Mouse (Mus musculus) cerebellum, adult 2 months (tissue): ENCODE data around the gene Sh3pxd2b. TPM values are rescaled to one million over a fixed set of nuclear protein-coding genes. Genes with fewer than 3 reads are reported as not detected.

Experiments used
- DNase-seq, 2 experiments: peaks; one replicate each; pipeline ENCODE4 v3.0.0; 2021
- H3K27ac ChIP-seq: fragments of 200-500 bp; 2 replicates; pipeline ENCODE4 v1.5.1; 2012; ENCODE audit warnings: low read length, control low read depth, inconsistent platforms; ENCODE audit not compliant: insufficient read depth
- H3K27me3 ChIP-seq: fragments of 200-500 bp; 2 replicates; pipeline ENCODE4 v1.6.1; 2012; ENCODE audit warnings: inconsistent platforms, mild to moderate bottlenecking, low read length, moderate library complexity; ENCODE audit not compliant: control insufficient read depth, insufficient read depth
- H3K4me1 ChIP-seq: fragments of 200-500 bp; 2 replicates; pipeline ENCODE4 v1.6.1; 2011; ENCODE audit warnings: low read length; ENCODE audit not compliant: control insufficient read depth, insufficient read depth
- H3K4me3 ChIP-seq: fragments of 200-500 bp; replicated peaks from 2 replicates; pipeline ENCODE3; 2011; ENCODE audit warnings: mild to moderate bottlenecking, low read depth, low read length, control low read depth; ENCODE audit not compliant: insufficient read depth
- CTCF ChIP-seq: fragments of 200-500 bp; IDR thresholded peaks from 2 replicates; pipeline ENCODE4 v1.5.1; 2011; ENCODE audit warnings: low read depth, mild to moderate bottlenecking, control low read depth, low read length, moderate library complexity, borderline replicate concordance; ENCODE audit not compliant: insufficient read depth
- POLR2A ChIP-seq: fragments of 200-500 bp; IDR thresholded peaks from 2 replicates; pipeline ENCODE4 v1.6.1; 2011; ENCODE audit warnings: low read length, control low read depth, borderline replicate concordance; ENCODE audit not compliant: insufficient read depth
- WGBS: fragments of 180-500 bp; shearing (Covaris S2); methylation state at CpG from one replicate; pipeline ENCODE4 v1.1.7; 2018; 5-methylcytosine and 5-hydroxymethylcytosine counted together
- polyA plus RNA-seq: library from polyadenylated mRNA; depleted of rRNA; stranded (reverse); fragments of >200 nt; gene quantifications from 2 replicates; pipeline ENCODE4 v1.2.3, GENCODE M21; 2012

Gene Sh3pxd2b
- polyA plus RNA-seq, 1 experiment, result 9.1 TPM

DNA sequence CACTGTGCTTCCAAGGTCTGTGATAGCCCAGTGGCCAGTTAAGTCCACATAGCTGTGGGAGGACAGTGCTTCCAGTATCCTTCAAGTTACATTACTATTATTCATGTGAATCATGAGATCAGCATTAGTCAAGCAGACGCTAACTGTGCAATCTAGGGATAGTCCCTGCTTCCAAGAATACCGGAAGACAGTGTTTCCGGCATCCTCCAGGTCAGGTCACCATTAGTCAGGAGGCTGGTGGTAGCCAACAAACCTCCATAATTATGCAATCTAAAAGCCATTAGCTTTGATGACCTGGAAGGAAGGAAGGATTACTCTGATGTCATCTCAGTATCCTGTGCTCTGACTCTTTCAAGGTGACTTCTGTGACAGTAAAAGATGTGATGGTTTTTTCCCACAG is 57.1 kb downstream of the Sh3pxd2b start:
- 95% methylated on average over 3 of the region's 3 CpGs for WGBS

DNA sequence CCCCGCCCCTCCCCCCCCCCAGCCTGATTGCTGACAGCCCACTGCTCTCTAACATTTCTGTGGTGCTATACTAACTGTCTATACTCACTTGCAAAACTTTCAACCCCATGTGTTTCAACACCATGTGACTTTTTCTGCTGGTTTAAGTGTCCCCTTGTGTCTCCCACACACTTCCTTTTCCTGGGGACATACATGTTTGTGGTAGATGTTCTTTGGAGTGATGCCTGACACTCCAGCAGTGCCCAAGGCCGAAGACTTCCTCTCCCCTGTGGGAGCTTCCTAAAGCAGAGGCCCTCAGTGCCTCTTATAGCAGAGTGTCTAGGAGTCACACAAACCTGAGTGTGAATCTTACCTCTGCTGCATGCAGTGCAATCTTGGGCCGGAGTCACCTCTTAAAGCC is 60.2 kb downstream of the Sh3pxd2b start:
- H3K27ac ChIP-seq, result no peak overlapping the region
- H3K4me1 ChIP-seq, result no peaks in the 10 kb centered on the region
- WGBS, result 87% methylated on average over 3 of the region's 3 CpGs
- no peak overlapping the region for H3K4me3 ChIP-seq
- DNase-seq, result no peak
- H3K27me3 ChIP-seq, result no peaks in the 10 kb centered on the region
- no peak for TF ChIP-seq POLR2A
- TF ChIP-seq CTCF, result no peak

More for the DNA sequence above, 57.1 kb downstream of the Sh3pxd2b start:
- Histone ChIP-seq H3K27ac (no peak overlapping the region), H3K4me3 (no peak overlapping the region), H3K4me1 (no peaks in the 10 kb centered on the region), H3K27me3 (no peaks in the 10 kb centered on the region)
- TF ChIP-seq POLR2A (no peak), CTCF (no peak)
- DNase-seq, result no peak

- no peak for DNase-seq
These were observed 61.4 kb downstream of the Sh3pxd2b start for GRCm38 (mm10) chr11:32409052-32409451.

DNA sequence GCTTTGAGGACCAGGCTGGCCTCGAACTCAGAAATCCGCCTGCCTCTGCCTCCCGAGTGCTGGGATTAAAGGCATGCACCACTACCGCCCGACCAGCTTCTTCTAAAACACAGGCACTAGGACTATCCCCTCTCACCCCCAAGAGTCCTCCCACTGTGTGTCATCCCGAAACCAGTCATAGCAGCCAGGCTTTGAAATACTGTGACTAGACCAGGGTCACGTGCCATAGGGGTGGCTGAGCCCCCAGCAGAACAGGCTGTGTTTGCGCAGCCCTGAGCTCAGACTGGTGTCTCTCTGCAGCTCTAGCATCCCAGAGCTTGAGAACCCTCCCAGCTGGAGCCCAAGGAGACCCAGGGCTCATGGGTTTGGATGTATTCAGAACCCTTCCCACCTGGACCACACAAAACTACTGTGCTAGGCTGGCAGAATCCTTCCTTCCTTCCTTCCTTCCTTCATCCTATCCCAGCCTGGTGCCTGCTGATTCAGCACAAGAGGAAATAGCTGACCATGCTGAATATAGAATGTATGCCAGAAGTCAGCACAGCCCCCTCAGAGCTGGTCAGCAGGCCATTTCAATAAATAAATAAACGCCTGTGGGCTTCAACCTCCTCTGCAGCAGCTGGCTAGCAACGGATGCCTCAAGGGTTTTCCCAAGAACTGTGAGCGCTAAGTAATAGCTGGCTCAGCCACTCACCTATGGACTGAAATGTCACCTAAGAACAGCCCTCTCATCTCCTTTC is 62.4 kb downstream of the Sh3pxd2b start:
- 90% methylated on average over 11 of the region's 11 CpGs for WGBS
- no peak overlapping the region for H3K4me3 ChIP-seq
- no peaks in the 10 kb centered on the region for H3K27me3 ChIP-seq
- H3K27ac ChIP-seq, result no peak overlapping the region
- DNase-seq, result no peak
- no peaks in the 10 kb centered on the region for H3K4me1 ChIP-seq
- TF ChIP-seq POLR2A, result no peak
- no peak for TF ChIP-seq CTCF

More at GRCm38 (mm10) chr11:32409052-32409451, 61.4 kb downstream of the Sh3pxd2b start:
- TF ChIP-seq CTCF, result no peak
- TF ChIP-seq POLR2A, result no peak
- Histone ChIP-seq H3K27me3 (no peaks in the 10 kb centered on the region), H3K4me3 (no peak overlapping the region), H3K27ac (no peak overlapping the region), H3K4me1 (no peaks in the 10 kb centered on the region)

GRCm38 (mm10) chr11:32420001-32420400 is 72.4 kb downstream of the Sh3pxd2b start:
- no peak overlapping the region for H3K27ac ChIP-seq
- no peak for DNase-seq
- no peaks in the 10 kb centered on the region for H3K27me3 ChIP-seq
- TF ChIP-seq POLR2A (no peak), CTCF (no peak)
- peaks cover 9% of the 10 kb centered on the region for H3K4me1 ChIP-seq
- no peak overlapping the region for H3K4me3 ChIP-seq
- WGBS, result 92% methylated on average over 5 of the region's 5 CpGs

DNA sequence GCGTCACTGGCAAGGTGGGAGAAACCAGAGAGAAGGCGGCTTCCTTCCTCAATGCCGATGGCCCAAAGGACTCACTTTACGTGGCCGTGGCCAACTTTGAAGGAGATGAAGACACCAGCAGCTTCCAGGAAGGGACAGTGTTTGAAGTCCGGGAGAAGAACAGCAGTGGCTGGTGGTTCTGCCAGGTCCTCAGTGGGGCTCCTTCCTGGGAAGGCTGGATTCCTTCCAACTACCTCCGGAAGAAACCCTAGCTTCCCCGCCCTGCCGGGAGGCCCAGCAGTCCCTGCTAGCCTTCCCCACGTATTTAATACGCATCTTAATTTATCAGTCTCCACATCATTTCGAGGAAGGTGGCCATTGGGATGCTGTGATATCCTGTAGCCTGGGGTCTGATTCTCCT is 75.7 kb downstream of the Sh3pxd2b start:
- DNase-seq, result peak; percentile 46 to 47
- 16% methylated on average over 12 of the region's 12 CpGs for WGBS
- H3K4me3 ChIP-seq, result no peak overlapping the region
- no peak for TF ChIP-seq CTCF
- TF ChIP-seq POLR2A, result no peak
- no peak overlapping the region for H3K27ac ChIP-seq
- H3K4me1 ChIP-seq, result peaks cover 9% of the 10 kb centered on the region
- H3K27me3 ChIP-seq, result no peaks in the 10 kb centered on the region

GRCm38 (mm10) chr11:32424600-32424999 is 77.0 kb downstream of the Sh3pxd2b start:
- TF ChIP-seq POLR2A (no peak), CTCF (no peak)
- H3K4me1 ChIP-seq, result peaks cover 9% of the 10 kb centered on the region
- no peaks in the 10 kb centered on the region for H3K27me3 ChIP-seq
- no peak overlapping the region for H3K4me3 ChIP-seq
- no peak for DNase-seq
- no peak overlapping the region for H3K27ac ChIP-seq
- 88% methylated on average over 4 of the region's 4 CpGs for WGBS

- TF ChIP-seq CTCF, result no peak
- no peak for TF ChIP-seq POLR2A
- Histone ChIP-seq H3K27ac (no peak overlapping the region), H3K4me3 (no peak overlapping the region), H3K27me3 (no peaks in the 10 kb centered on the region), H3K4me1 (peaks cover 9% of the 10 kb centered on the region)
- DNase-seq, result no peak
- WGBS, result 92% methylated on average over 10 of the region's 10 CpGs
These were observed 77.5 kb downstream of the Sh3pxd2b start for GRCm38 (mm10) chr11:32425043-32425658.
